Mouse (Mus musculus) adrenal gland, postnatal 25 days (tissue): Measurements from ENCODE around the gene Dnajb3. TPM values are rescaled to one million over a fixed set of nuclear protein-coding genes. Genes with fewer than 3 reads are reported as not detected.
"Not testable (repeated sequence)": the region's sequence is repeated elsewhere in the genome, so short reads cannot be mapped to it uniquely, and the experiment has no call there.

Source experiments
- DNase-seq: peaks from one replicate; pipeline ENCODE4 v3.0.0; 2021; ENCODE audit warnings: mixed read lengths
- total RNA-seq: library from RNA; stranded (reverse); gene quantifications from 2 replicates; pipeline ENCODE4 v1.2.3, GENCODE M21; 2021

Gene Dnajb3
- total RNA-seq, 1 experiment from 2014 or later = 5.9 TPM

DNA sequence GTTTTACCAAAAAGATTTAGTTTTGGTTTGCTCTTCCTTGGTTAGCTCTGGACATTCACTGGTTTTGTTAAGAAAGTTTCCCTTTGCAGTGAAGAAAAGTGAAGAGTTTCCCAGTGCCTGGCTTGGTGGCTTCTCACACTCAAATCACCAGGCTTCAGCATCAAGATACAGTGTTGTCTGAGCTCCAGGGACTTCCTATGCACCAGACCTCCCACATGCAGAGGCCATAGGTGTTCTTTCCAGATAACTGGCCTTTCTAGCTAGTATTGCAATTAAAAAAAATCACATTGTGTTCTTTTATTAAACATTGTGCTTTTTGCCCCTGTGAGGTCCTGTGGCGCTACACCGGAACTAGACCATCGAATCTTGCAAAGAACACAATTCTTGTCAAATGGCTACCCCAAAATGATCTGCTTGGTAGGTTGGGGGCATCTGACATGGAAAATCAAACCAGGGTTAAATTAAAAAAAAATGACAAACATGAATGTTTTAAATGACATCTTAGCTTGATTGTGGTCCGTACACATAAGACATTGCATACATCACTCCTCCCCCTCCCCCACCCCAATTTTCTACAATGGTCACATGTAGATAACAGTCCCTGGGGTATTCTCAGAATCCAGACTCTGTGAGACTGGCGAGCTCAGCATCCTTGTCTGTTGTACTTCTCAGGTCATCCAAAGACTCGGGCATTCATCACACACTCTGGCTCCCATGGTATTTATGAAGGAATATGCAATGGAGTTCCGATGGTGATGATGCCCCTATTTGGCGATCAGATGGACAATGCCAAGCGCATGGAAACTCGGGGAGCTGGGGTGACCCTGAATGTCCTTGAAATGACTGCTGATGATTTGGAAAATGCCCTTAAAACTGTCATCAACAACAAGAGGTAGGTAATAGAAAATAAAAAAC lies 10.1 kb upstream of the Dnajb3 start:
- DNase-seq = no peak

DNA sequence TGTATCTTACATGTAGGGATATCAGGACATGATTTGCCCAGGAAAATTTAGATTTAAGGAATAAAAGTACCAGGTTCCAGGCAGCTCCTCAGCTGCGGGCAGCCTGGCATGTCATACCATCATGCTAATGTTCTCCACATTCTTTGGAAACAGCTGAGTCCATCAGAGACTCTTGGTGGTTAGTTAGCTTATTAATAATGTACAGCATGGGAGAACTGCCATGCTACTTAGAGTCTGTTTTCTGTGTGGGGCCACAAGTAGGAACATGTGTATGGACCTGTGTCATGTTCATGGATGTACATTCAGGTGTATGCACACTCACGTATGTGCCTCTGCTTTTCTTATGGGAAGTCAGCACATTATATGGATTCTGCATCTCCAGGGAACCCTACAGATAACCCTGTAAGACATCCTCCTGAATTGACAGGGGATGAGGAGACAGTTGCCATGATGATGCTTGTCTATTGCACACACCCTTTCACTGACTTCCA lies 8.9 kb upstream of the Dnajb3 start:
- no peak for DNase-seq

GRCm38 (mm10) chr1:88213766-88214461 lies 8.3 kb upstream of the Dnajb3 start:
- DNase-seq = no peak

- no peak for DNase-seq
These were observed 7.5 kb upstream of the Dnajb3 start for GRCm38 (mm10) chr1:88213061-88213460.

GRCm38 (mm10) chr1:88212341-88213045 lies 6.9 kb upstream of the Dnajb3 start:
- no peak for DNase-seq

DNA sequence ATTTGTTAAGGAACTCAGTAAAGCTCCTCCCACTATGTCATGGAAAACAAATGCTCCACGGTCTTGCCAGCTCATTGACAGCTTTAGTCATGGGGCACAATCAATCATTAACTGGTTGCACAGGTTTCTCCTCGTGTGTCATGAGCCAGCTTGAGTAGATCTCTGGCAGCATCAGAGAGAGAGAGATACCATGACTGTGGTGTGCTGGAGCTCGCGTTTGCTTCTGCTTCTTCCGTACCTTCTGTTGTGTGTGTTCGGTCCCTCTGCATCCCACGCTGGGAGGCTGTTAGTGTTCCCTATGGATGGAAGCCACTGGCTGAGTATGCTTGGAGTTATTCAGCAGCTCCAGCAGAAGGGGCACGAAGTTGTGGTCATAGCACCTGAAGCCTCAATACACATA lies 6.2 kb upstream of the Dnajb3 start, which contains the start of gene Ugt1a1:
TSS of gene Ugt1a1 (plus strand) at position 148 of the 400 bp plus-strand sequence.
- no peak for DNase-seq

DNA sequence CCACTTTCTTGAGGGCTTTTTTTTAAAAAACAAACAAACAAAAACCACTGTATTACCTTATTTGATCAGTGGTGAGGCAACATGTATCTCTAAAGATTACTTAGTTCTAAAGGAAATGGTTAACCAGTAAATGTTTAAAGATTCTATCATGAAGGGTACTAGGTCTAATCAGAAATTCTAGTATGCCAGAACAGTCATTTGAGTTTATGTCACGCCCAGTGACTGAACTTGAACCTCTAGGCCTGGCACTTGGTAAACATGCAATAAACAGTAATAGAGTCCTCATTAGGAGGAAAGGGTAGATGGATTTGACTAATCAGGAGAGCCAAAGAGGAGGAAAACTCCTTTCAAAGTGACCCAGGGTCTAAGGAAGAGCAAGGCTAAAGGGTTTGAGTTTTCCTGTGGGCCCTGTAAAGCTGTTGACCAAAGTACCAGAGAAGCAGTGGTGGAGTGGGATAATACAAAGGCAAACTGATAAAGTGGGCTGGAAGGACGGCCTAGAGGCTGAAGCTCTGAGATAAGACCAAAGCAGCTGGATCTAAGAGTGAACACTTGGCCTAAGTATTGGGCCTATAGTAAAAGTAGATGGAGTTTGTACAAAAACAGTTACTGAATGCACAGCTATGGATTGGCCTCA lies 1.4 kb upstream of the Dnajb3 start:
- DNase-seq = no peak

DNA sequence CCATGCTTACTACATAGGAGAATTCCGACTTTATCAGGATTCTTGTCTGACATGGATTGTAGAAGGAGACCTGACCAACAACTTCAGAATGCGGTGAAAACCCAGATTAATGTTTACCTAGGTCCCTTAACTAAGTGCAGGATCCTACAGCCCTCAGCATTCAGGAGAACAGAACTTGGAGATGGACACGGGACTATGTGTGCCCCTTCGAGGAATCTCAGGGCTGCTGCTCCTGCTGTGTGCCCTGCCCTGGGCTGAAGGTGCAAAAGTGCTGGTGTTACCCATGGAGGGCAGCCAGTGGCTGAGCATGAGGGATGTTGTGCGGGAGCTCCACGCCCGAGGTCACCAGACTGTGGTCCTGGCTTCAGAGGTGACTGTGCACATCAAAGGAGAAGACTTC lies 5.1 kb downstream of the Dnajb3 start, which contains the start of gene Ugt1a2:
TSS of gene Ugt1a2 (plus strand) at position 146 of the 400 bp plus-strand sequence.
- DNase-seq = no peak

DNA sequence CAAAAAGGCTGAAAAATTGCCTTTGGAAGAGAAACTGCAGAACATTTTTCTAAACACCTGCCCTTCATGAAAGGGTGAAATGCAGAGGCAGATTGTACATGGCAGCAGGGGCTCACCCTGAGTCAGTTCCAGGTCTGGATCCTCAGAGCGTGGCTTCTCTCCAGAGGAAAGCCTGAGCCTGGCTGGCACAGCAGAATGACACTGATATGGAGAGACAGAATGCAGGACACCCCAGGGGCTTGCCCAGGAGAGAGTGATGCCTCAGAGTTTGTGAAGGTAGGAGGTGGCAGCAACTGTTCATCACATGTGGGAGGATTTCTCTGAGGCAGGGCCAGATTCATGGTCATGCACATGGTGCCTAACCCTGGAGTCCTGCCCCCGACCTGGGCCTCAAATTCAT lies 5.6 kb downstream of the Dnajb3 start:
- no peak for DNase-seq

DNA sequence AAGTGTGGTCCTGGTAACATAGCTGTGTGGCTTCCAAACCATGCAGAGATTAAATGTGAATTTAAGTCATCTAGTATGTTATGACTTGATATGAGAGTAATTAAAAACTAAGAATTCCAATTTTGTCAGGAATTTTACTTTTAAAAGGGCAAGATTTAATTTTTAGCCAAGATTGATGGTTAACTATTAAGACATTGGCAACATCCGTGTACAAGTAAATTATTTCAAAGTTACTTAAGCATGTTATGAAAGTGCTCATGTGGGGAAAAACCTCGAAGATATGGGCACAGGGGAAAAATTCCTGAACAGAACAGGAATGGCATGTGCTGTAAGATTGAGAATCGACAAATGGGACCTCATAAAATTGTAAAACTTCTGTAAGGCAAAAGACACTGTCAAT lies 8.1 kb downstream of the Dnajb3 start:
- DNase-seq = no peak

GRCm38 (mm10) chr1:88195687-88196086 lies 9.9 kb downstream of the Dnajb3 start:
- DNase-seq = no peak

GRCm38 (mm10) chr1:88192136-88192535 lies 13.4 kb downstream of the Dnajb3 start:
- DNase-seq = no peak

DNA sequence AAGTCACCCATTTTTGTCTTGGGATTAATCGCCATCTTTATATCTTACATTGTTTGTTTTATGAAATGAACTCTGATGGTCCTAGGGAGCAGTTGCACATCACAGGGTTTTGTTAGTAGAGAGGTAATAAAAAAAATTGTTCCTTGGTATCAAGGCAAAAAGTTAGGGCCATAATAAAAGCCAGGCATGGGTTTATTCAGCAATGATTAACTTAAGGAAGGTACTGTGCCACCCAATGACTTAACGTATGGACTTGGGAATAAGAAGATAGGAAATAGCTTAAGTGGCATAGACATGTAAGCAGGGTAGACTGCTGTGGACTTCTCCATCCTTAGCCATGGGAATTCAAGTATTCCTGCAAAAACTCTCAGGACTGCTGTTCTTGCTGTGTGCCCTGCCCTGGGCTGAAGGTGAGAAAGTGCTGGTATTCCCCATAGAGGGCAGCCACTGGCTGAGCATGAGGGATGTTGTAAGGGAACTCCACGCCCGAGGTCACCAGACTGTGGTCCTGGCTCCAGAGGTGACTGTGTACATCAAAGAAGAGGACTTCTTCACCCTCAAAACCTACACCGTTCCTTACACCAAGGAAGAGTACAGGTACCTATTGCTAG lies 19.2 kb downstream of the Dnajb3 start:
- no peak for DNase-seq

DNA sequence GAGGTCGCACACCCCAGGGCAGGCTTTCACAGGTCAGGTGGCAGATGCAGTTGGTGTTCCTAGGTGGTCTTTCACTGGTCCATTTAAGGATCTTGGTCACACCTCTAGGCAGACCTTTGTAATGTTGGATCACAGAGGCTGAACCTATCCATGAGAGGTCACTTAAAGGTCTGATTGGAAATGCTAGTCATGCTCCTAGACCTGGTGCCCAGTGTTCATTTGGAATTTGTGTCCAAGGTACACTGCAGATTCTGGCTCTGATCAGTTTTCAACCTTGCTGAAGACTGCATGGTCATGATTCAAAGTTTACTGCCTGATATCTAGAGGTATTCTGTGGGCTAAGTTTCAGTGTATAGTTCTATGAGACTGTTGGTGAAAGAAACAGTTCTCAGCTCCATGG lies 25.9 kb downstream of the Dnajb3 start:
- DNase-seq = no peak

DNA sequence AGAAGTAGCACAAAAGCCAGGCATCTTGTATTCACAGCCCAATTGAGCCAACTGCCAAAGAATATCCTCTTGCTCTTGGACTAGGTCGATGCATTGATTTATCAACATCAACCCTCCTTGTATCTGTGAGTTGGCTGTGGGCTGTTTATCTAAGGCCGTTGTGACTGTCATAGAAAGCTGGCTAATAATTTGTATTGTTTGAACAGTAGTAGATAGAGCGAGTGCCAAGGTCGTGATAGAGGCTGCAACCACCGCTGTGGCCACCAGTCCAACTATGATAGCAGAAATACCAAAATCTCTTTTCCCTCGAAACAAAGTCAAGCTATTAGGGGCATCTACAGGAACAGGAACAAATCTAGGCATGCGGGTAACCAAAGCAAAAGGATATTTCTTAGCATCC lies 33.4 kb downstream of the Dnajb3 start:
- DNase-seq = not testable (repeated sequence)

GRCm38 (mm10) chr1:88165711-88166110 lies 39.9 kb downstream of the Dnajb3 start, which contains the start of gene Ugt1a5:
Gene Ugt1a5 (plus strand): TSS chr1:88166012.
- no peak for DNase-seq

DNA sequence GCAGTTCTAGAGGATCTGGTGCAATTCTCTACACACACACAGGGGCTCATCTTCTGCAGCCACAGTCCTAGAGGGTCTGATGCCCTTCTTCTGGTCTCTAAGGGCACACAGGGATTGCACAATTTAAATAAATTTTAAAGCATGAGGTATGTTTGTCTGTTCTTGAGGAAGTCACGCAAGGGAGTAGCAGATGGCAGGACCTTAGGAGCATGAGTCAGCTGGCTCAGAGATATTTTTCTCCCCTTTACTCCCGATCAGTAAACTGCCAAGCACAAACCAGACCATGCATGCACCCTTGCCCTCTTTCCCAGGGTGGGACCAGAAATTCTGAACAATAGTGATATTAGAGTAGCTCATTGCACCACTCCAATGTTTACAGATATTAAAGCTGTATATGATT lies 47.2 kb downstream of the Dnajb3 start:
- no peak for DNase-seq
